Mouse (Mus musculus): ENCODE measurements around the gene Mapk6. TPM values are rescaled to one million over a fixed set of nuclear protein-coding genes. Genes with fewer than 3 reads are reported as not detected.

Gene Mapk6
- polyA plus RNA-seq, 1 experiment from 2014 or later = 40.1 TPM

DNA sequence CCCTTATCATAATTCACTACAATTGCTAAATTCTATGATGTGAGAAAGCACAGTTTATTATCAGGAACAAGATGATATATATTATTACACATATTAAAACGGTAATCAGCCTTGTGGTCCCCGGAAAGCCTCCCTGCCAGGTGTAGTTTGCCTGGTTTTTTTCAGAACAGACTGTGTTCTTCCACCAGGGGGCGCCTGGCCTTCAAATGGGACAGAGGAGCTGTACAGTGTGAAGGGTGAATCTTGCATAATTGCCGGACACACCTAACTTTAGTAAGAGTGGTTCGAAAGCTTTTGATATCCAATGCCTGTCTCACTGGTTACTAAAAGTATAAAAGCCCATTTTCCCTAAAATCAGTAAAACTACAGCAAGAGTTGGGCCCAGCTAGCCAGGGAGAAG, 48.1 kb downstream of the Mapk6 start:
- ATAC-seq (replicated peaks; ENCODE audit: low FRiP score, low read depth) = 0 out of 2 replicates have a peak, but pooled peaks have one; percentile 57
- peak; percentile 84 for DNase-seq (ENCODE audit: low spot score)
- no peak overlapping the region for H3K4me2 ChIP-seq (ENCODE audit: low read length)
- H3K9me3 ChIP-seq (replicated peaks; ENCODE audit: low read length) = no peaks in the 10 kb centered on the region
- no peaks in the 10 kb centered on the region for H3K27me3 ChIP-seq (ENCODE audit: insufficient read depth, low read length)
- no peaks in the 10 kb centered on the region for H3K36me3 ChIP-seq (ENCODE audit: insufficient read depth, low read length)
- H3K4me1 ChIP-seq (replicated peaks; ENCODE audit: insufficient read depth, low read length) = no peaks in the 10 kb centered on the region
- TF ChIP-seq CTCF (IDR thresholded peaks at IDR 0.05; ENCODE audit: low read depth) = peak; percentile 88
- no peak overlapping the region for H3K27ac ChIP-seq
- WGBS = 24% methylated on average over 5 of the region's 5 CpGs
- H3K9ac ChIP-seq (ENCODE audit: low read depth, low read length) = no peak overlapping the region
- H3K4me3 ChIP-seq (replicated peaks; ENCODE audit: low read depth, low read length) = no peak overlapping the region

DNA sequence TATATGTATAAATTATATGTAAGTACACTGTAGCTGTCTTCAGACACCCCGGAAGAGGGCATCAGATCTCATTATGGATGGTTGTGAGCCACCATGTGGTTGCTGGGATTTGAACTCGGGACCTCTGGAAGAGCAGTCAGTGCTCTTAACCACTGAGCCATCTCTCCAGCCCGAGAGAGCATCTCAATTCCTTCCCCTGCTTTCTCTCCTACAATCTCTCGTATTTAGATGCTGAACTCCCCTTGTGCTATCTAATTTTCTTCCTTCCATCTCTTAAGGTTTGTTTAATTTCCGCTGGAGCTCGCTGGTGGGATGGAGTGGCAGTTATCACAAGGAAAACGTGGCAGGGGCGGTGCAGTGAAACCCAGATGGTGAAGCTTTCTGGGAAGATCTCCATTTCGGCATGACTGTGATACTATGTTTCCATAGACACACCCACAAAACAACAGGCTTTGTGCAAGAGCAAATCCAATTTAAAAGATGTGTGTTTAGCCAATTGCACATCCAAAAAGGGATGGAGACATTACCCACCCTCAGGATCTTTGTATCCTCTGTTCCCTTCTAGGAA, 52.6 kb downstream of the Mapk6 start:
- TF ChIP-seq CTCF (IDR thresholded peaks at IDR 0.05; ENCODE audit: low read depth) = no peak
- Histone ChIP-seq H3K4me2 (ENCODE audit: low read length) (no peak overlapping the region), H3K36me3 (ENCODE audit: insufficient read depth, low read length) (no peaks in the 10 kb centered on the region), H3K4me1 (replicated peaks; ENCODE audit: insufficient read depth, low read length) (no peaks in the 10 kb centered on the region), H3K27ac (no peak overlapping the region), H3K4me3 (replicated peaks; ENCODE audit: low read depth, low read length) (no peak overlapping the region), H3K9ac (ENCODE audit: low read depth, low read length) (no peak overlapping the region), H3K9me3 (replicated peaks; ENCODE audit: low read length) (no peaks in the 10 kb centered on the region), H3K27me3 (ENCODE audit: insufficient read depth, low read length) (no peaks in the 10 kb centered on the region)
- 80% methylated on average over 9 of the region's 9 CpGs for WGBS
- ATAC-seq (replicated peaks; ENCODE audit: low FRiP score, low read depth) (no peak), DNase-seq (ENCODE audit: low spot score) (no peak)

DNA sequence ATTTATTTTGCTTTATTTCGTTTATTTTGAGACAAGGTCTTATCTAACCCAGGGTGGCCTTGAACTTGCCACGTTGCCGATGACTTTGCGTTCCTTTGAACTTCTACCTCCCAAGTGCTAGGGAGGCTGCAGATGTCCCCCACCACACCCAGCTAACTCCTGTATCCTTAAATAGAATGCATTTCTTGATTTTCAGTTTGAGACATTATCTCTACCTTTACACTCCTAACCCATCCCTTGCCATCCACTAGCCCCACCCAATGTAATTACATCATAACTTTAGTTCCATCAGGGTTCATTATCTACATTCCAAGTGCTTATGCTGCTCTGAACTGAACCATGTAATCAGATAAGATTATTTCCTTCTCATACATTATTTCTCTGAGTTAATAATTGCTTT, 54.0 kb downstream of the Mapk6 start:
- H3K9ac ChIP-seq (ENCODE audit: low read depth, low read length) = no peak overlapping the region
- H3K4me1 ChIP-seq (replicated peaks; ENCODE audit: insufficient read depth, low read length) = no peaks in the 10 kb centered on the region
- H3K27me3 ChIP-seq (ENCODE audit: insufficient read depth, low read length) = no peaks in the 10 kb centered on the region
- WGBS = 74% methylated on average over 4 of the region's 4 CpGs
- DNase-seq (ENCODE audit: low spot score) (no peak), ATAC-seq (replicated peaks; ENCODE audit: low FRiP score, low read depth) (no peak)
- TF ChIP-seq CTCF (IDR thresholded peaks at IDR 0.05; ENCODE audit: low read depth) = no peak
- H3K9me3 ChIP-seq (replicated peaks; ENCODE audit: low read length) = no peaks in the 10 kb centered on the region
- no peaks in the 10 kb centered on the region for H3K36me3 ChIP-seq (ENCODE audit: insufficient read depth, low read length)
- H3K4me3 ChIP-seq (replicated peaks; ENCODE audit: low read depth, low read length) = no peak overlapping the region
- H3K4me2 ChIP-seq (ENCODE audit: low read length) = no peak overlapping the region
- no peak overlapping the region for H3K27ac ChIP-seq

DNA sequence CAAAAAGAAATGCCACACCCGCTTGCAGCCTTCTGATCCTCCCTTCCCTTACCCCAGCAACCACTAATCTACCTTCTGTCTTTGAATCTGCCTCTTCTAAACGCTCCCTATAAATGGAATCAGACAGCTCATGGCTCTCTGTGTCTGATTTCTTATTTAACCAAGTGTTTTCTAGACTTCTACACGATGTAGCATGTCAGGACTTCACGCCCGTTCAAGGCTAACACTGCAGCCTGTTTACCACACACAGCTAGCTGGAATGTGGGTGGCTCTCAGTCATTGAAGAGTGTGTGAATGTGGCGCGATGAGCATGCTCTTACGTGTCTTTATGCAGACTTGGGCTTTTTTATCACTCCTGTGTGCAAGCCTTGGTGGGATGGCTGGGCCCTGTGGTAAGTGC, 56.7 kb downstream of the Mapk6 start:
- Histone ChIP-seq H3K4me1 (replicated peaks; ENCODE audit: insufficient read depth, low read length) (no peaks in the 10 kb centered on the region), H3K9ac (ENCODE audit: low read depth, low read length) (no peak overlapping the region), H3K27ac (no peak overlapping the region), H3K27me3 (ENCODE audit: insufficient read depth, low read length) (no peaks in the 10 kb centered on the region), H3K4me3 (replicated peaks; ENCODE audit: low read depth, low read length) (no peak overlapping the region), H3K36me3 (ENCODE audit: insufficient read depth, low read length) (no peaks in the 10 kb centered on the region), H3K4me2 (ENCODE audit: low read length) (no peak overlapping the region), H3K9me3 (replicated peaks; ENCODE audit: low read length) (no peaks in the 10 kb centered on the region)
- DNase-seq (ENCODE audit: low spot score) (no peak), ATAC-seq (replicated peaks; ENCODE audit: low FRiP score, low read depth) (no peak)
- WGBS = 73% methylated on average over 8 of the region's 8 CpGs
- no peak for TF ChIP-seq CTCF (IDR thresholded peaks at IDR 0.05; ENCODE audit: low read depth)

DNA sequence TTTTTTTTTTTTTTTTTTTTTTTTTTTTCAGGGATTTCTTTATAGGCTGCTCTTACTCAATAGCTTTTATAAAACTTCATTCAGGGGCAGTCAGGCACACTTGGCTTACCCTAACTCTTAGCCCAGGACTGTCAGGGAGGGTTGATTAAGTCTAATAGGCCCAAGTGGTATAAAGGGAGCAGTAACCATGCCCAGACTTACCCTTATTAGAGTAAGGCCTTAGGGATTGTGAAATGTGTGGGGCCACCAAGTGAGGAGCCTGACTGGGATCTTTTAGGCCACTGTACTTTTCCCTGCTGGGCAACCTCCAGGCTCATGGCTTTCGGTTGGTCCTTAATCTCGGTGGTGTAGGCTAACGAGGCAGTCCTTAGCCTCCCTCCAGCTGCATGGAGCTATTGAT, 61.2 kb downstream of the Mapk6 start:
- no peak for DNase-seq (ENCODE audit: low spot score)
- H3K9ac ChIP-seq (ENCODE audit: low read depth, low read length) = no peak overlapping the region
- H3K27me3 ChIP-seq (ENCODE audit: insufficient read depth, low read length) = no peaks in the 10 kb centered on the region
- no peak overlapping the region for H3K4me3 ChIP-seq (replicated peaks; ENCODE audit: low read depth, low read length)
- WGBS = 83% methylated on average over 3 of the region's 3 CpGs
- no peaks in the 10 kb centered on the region for H3K9me3 ChIP-seq (replicated peaks; ENCODE audit: low read length)
- no peaks in the 10 kb centered on the region for H3K4me1 ChIP-seq (replicated peaks; ENCODE audit: insufficient read depth, low read length)
- ATAC-seq (replicated peaks; ENCODE audit: low FRiP score, low read depth) = no peak
- 0 out of 2 replicates have a peak, but pooled peaks cover 4% of the 10 kb centered on the region for H3K36me3 ChIP-seq (ENCODE audit: insufficient read depth, low read length)
- no peak overlapping the region for H3K4me2 ChIP-seq (ENCODE audit: low read length)
- TF ChIP-seq CTCF (IDR thresholded peaks at IDR 0.05; ENCODE audit: low read depth) = no peak
- no peak overlapping the region for H3K27ac ChIP-seq

DNA sequence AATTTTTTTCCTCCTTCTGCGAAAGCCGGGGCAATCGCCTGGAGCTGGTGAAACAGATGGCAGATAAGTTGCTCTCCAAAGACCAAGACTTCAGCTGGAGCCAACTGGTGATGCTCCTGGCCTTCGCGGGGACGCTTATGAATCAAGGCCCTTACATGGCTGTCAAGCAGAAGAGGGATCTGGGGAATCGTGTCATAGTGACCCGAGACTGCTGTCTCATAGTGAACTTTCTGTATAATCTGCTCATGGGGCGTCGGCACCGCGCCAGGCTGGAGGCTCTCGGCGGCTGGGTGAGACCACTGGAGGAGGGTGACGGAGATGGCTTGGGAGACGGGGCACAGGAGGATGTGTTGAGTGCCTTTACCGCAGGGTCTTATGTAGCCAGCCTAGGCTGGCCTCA, 61.7 kb downstream of the Mapk6 start:
- ATAC-seq (replicated peaks; ENCODE audit: low FRiP score, low read depth) = no peak
- Histone ChIP-seq H3K27me3 (ENCODE audit: insufficient read depth, low read length) (no peaks in the 10 kb centered on the region), H3K36me3 (ENCODE audit: insufficient read depth, low read length) (0 out of 2 replicates have a peak, but pooled peaks cover 6% of the 10 kb centered on the region), H3K4me1 (replicated peaks; ENCODE audit: insufficient read depth, low read length) (no peaks in the 10 kb centered on the region), H3K9me3 (replicated peaks; ENCODE audit: low read length) (no peaks in the 10 kb centered on the region), H3K4me3 (replicated peaks; ENCODE audit: low read depth, low read length) (no peak overlapping the region), H3K27ac (no peak overlapping the region), H3K4me2 (ENCODE audit: low read length) (no peak overlapping the region), H3K9ac (ENCODE audit: low read depth, low read length) (no peak overlapping the region)
- 94% methylated on average over 17 of the region's 17 CpGs for WGBS
- no peak for DNase-seq (ENCODE audit: low spot score)
- no peak for TF ChIP-seq CTCF (IDR thresholded peaks at IDR 0.05; ENCODE audit: low read depth)

DNA sequence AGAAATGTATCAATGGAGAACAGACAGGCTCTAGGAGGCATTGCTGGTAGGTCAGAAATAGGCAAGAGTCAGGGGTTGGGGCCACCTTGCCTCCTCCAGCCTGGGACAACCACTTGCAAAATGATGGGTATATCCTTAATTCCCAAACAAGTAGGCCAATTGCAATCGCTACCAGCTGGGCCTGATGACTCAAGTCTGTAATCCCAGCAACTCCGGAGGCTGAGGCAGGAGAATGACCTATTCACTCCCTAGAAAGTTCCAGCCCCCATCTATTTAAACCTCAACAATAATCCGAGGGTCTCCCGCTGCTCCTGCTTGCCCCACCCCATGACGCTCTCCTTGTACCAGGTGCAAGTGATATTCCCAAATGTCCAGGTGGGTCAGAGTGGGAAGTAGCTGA, 62.3 kb downstream of the Mapk6 start, which contains the start of gene Bcl2l10:
TSS of gene Bcl2l10 (plus strand) at position 301 of the 400 bp plus-strand sequence.
- ATAC-seq (replicated peaks; ENCODE audit: low FRiP score, low read depth) (no peak), DNase-seq (ENCODE audit: low spot score) (no peak)
- WGBS = 92% methylated on average over 5 of the region's 5 CpGs
- Histone ChIP-seq H3K27me3 (ENCODE audit: insufficient read depth, low read length) (no peaks in the 10 kb centered on the region), H3K36me3 (ENCODE audit: insufficient read depth, low read length) (0 out of 2 replicates have a peak, but pooled peaks cover 6% of the 10 kb centered on the region), H3K4me2 (ENCODE audit: low read length) (no peak within 1 kb of the TSS), H3K4me3 (replicated peaks; ENCODE audit: low read depth, low read length) (no peak within 1 kb of the TSS), H3K9me3 (replicated peaks; ENCODE audit: low read length) (no peaks in the 10 kb centered on the region), H3K27ac (no peak within 1 kb of the TSS), H3K4me1 (replicated peaks; ENCODE audit: insufficient read depth, low read length) (no peaks in the 10 kb centered on the region), H3K9ac (ENCODE audit: low read depth, low read length) (no peak within 1 kb of the TSS)
- TF ChIP-seq CTCF (IDR thresholded peaks at IDR 0.05; ENCODE audit: low read depth) = no peak
